Mouse (Mus musculus): ENCODE data around the gene Rgs6.

Gene Rgs6

GRCm38 (mm10) chr12:83204361-83204760, 616.3 kb downstream of the Rgs6 start:
- no peak for DNase-seq (ENCODE audit: low spot score)

GRCm38 (mm10) chr12:83206866-83207265, 618.8 kb downstream of the Rgs6 start:
- DNase-seq (ENCODE audit: low spot score) = no peak

DNA sequence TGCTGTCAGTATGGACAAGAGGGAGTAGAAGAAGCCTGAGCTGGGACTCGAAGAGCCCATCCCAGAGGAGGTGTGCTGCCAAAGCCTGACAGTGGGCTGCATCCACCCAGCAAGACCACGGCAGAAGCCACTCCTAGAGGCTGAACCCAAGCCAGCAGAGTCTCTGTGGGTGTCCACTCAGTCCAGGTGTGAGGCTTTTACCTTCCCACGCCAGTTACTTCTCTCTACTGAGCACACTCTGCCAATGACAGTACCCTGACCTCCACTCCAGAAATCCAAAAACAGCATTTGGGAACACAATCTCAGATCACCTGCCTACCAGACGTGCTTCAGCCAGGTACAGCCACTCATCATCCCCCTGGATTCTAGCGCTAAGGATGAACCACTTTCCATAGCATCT, 619.4 kb downstream of the Rgs6 start:
- no peak for DNase-seq (ENCODE audit: low spot score)

- no peak for DNase-seq (ENCODE audit: low spot score)
Measured at GRCm38 (mm10) chr12:83208011-83208410, 619.9 kb downstream of the Rgs6 start.

DNA sequence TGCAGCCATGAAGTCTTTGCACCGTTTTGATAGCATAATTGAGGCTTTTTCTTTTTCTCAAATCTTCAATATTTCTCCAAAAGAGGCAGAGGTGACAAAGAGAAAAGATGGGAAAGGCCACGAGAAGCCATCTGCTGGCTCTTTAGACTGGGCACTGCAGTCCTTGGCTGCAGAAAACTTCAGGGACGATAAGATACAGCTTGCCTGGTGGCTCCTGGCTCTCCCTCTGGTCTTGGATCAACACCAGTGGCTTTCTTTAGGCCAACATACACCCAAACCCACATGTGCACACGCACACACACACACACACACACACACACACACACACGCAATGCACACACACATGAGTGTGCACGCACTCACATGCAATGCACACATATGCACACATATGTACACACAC, 620.7 kb downstream of the Rgs6 start:
- DNase-seq (ENCODE audit: low spot score) = no peak

GRCm38 (mm10) chr12:83209461-83209860, 621.4 kb downstream of the Rgs6 start:
- no peak for DNase-seq (ENCODE audit: low spot score)

GRCm38 (mm10) chr12:83210294-83210693, 622.2 kb downstream of the Rgs6 start:
- DNase-seq (ENCODE audit: low spot score) = no peak

DNA sequence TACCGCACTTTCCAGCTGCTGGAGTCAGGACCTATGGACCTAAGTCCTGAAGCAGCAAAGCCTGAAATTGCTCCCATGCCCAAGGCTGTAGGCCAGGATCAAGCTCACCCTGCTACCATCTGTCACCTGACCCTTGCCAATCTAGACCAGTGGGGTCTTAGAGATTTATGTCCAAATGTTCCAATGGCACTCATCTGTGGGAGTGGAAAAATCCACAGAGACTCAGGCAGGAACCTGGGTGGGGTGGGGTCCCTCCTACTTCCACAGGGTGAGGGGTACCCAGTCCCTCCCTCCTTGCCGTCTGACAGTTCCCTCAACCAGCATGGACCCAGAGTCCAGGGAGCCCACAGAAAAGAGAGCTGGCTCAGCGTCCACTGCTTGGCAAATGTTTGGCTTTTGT, 622.6 kb downstream of the Rgs6 start:
- DNase-seq (ENCODE audit: low spot score) = no peak

DNA sequence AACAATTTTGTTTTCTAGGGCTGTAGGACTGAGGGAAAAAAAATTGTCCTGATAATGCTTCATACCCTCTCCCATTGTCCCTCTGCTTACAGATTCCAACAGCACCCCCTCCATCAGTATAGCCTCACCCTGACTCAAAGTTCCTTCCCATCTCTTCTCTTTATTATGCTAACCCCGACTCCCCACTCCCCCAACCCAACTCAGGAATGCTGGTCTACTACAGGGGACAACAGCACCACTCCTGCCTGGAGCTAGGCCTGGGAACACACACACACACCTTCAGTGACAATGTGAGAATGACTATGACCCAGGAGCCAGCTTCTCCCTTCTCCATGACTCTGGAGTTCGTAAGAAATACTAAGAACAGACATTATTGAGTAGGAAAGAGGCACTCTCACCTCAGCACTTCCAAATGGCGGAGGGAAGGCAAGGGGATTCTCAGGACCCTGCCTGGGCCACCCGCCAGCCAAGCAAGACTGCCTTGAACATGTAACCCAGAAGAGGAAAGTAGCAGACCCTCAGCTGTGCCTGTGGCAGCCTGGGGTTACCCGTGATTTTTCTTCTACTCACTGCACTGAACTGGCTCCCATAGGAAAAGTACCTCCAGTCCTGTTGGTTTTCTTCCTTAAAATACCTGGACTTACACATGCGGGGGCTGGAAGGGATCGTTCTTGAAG, 623.2 kb downstream of the Rgs6 start:
- no peak for DNase-seq (ENCODE audit: low spot score)
